Mouse (Mus musculus): ENCODE results near the gene Dct.

Gene Dct

GRCm38 (mm10) chr14:118083851-118084250 lies 31.8 kb upstream of the Dct start:
- H3K4me3 ChIP-seq (replicated peaks; ENCODE audit: low read length), result no peak overlapping the region
- H3K9me3 ChIP-seq (ENCODE audit: low read length), result peaks cover 7% of the 10 kb centered on the region; the same call in 1 of the 2 replicates
- peaks cover 8% of the 10 kb centered on the region; the same call in 1 of the 2 replicates for H3K4me1 ChIP-seq (replicated peaks; ENCODE audit: low read depth, low read length)
- no peaks in the 10 kb centered on the region; the same call in 1 of the 2 replicates for H3K27me3 ChIP-seq (ENCODE audit: insufficient read depth, low read length)
- H3K36me3 ChIP-seq (ENCODE audit: insufficient read depth, low read length), result no peaks in the 10 kb centered on the region
- TF ChIP-seq CTCF (conservative IDR thresholded peaks at IDR 0.05; ENCODE audit: low read length), result no peak

GRCm38 (mm10) chr14:118080606-118081005 lies 28.6 kb upstream of the Dct start:
- peaks cover 7% of the 10 kb centered on the region; the same call in 1 of the 2 replicates for H3K9me3 ChIP-seq (ENCODE audit: low read length)
- no peak overlapping the region for H3K4me3 ChIP-seq (replicated peaks; ENCODE audit: low read length)
- H3K4me1 ChIP-seq (replicated peaks; ENCODE audit: low read depth, low read length), result no peaks in the 10 kb centered on the region
- TF ChIP-seq CTCF (conservative IDR thresholded peaks at IDR 0.05; ENCODE audit: low read length), result no peak
- no peak for TF ChIP-seq NANOG (IDR thresholded peaks at IDR 0.05; ENCODE audit: borderline replicate concordance, low read length)
- TF ChIP-seq POU5F1 (IDR thresholded peaks at IDR 0.05; ENCODE audit: borderline replicate concordance, low read length), result no peak
- no peaks in the 10 kb centered on the region; the same call in 1 of the 2 replicates for H3K27me3 ChIP-seq (ENCODE audit: insufficient read depth, low read length)
- H3K36me3 ChIP-seq (ENCODE audit: insufficient read depth, low read length), result no peaks in the 10 kb centered on the region

GRCm38 (mm10) chr14:118070100-118070499 lies 18.1 kb upstream of the Dct start:
- Histone ChIP-seq H3K4me3 (replicated peaks; ENCODE audit: low read length) (no peak overlapping the region), H3K27me3 (ENCODE audit: insufficient read depth, low read length) (no peaks in the 10 kb centered on the region), H3K9me3 (ENCODE audit: low read length) (no peaks in the 10 kb centered on the region), H3K36me3 (ENCODE audit: insufficient read depth, low read length) (no peaks in the 10 kb centered on the region), H3K4me1 (replicated peaks; ENCODE audit: low read depth, low read length) (no peaks in the 10 kb centered on the region; the same call in 1 of the 2 replicates)
- TF ChIP-seq NANOG (IDR thresholded peaks at IDR 0.05; ENCODE audit: borderline replicate concordance, low read length), result no peak
- no peak for TF ChIP-seq POU5F1 (IDR thresholded peaks at IDR 0.05; ENCODE audit: borderline replicate concordance, low read length)
- no peak for TF ChIP-seq CTCF (conservative IDR thresholded peaks at IDR 0.05; ENCODE audit: low read length)

- H3K4me3 ChIP-seq (replicated peaks; ENCODE audit: low read length), result no peak overlapping the region
- no peaks in the 10 kb centered on the region; the same call in 1 of the 2 replicates for H3K4me1 ChIP-seq (replicated peaks; ENCODE audit: low read depth, low read length)
- H3K36me3 ChIP-seq (ENCODE audit: insufficient read depth, low read length), result no peaks in the 10 kb centered on the region
- TF ChIP-seq NANOG (IDR thresholded peaks at IDR 0.05; ENCODE audit: borderline replicate concordance, low read length), result no peak
- no peak for TF ChIP-seq CTCF (conservative IDR thresholded peaks at IDR 0.05; ENCODE audit: low read length)
- no peak for TF ChIP-seq POU5F1 (IDR thresholded peaks at IDR 0.05; ENCODE audit: borderline replicate concordance, low read length)
- H3K9me3 ChIP-seq (ENCODE audit: low read length), result no peaks in the 10 kb centered on the region
- H3K27me3 ChIP-seq (ENCODE audit: insufficient read depth, low read length), result no peaks in the 10 kb centered on the region
Observed at GRCm38 (mm10) chr14:118069439-118070079, 17.5 kb upstream of the Dct start.

- Histone ChIP-seq H3K27me3 (ENCODE audit: insufficient read depth, low read length) (peaks cover under 1% of the 10 kb centered on the region; the same call in 1 of the 2 replicates), H3K9me3 (ENCODE audit: low read length) (no peaks in the 10 kb centered on the region), H3K36me3 (ENCODE audit: insufficient read depth, low read length) (no peaks in the 10 kb centered on the region), H3K4me1 (replicated peaks; ENCODE audit: low read depth, low read length) (no peaks in the 10 kb centered on the region), H3K4me3 (replicated peaks; ENCODE audit: low read length) (no peak overlapping the region)
- no peak for TF ChIP-seq CTCF (conservative IDR thresholded peaks at IDR 0.05; ENCODE audit: low read length)
- no peak for TF ChIP-seq POU5F1 (IDR thresholded peaks at IDR 0.05; ENCODE audit: borderline replicate concordance, low read length)
- no peak for TF ChIP-seq NANOG (IDR thresholded peaks at IDR 0.05; ENCODE audit: borderline replicate concordance, low read length)
Observed at GRCm38 (mm10) chr14:118061766-118062432, 9.9 kb upstream of the Dct start.

GRCm38 (mm10) chr14:118058581-118058886 lies 6.5 kb upstream of the Dct start:
- H3K4me1 ChIP-seq (replicated peaks; ENCODE audit: low read depth, low read length), result no peaks in the 10 kb centered on the region
- no peak for TF ChIP-seq CTCF (conservative IDR thresholded peaks at IDR 0.05; ENCODE audit: low read length)
- H3K9me3 ChIP-seq (ENCODE audit: low read length), result no peaks in the 10 kb centered on the region
- H3K36me3 ChIP-seq (ENCODE audit: insufficient read depth, low read length), result no peaks in the 10 kb centered on the region
- H3K4me3 ChIP-seq (replicated peaks; ENCODE audit: low read length), result no peak overlapping the region
- H3K27me3 ChIP-seq (ENCODE audit: insufficient read depth, low read length), result peaks cover 18% of the 10 kb centered on the region

- Histone ChIP-seq H3K36me3 (ENCODE audit: insufficient read depth, low read length) (no peaks in the 10 kb centered on the region), H3K4me3 (replicated peaks; ENCODE audit: low read length) (peak overlapping the region; percentile 48), H3K9me3 (ENCODE audit: low read length) (no peaks in the 10 kb centered on the region), H3K27me3 (ENCODE audit: insufficient read depth, low read length) (peaks cover 19% of the 10 kb centered on the region), H3K4me1 (replicated peaks; ENCODE audit: low read depth, low read length) (no peaks in the 10 kb centered on the region)
- no peak for TF ChIP-seq NANOG (IDR thresholded peaks at IDR 0.05; ENCODE audit: borderline replicate concordance, low read length)
- TF ChIP-seq POU5F1 (IDR thresholded peaks at IDR 0.05; ENCODE audit: borderline replicate concordance, low read length), result no peak
- no peak for TF ChIP-seq CTCF (conservative IDR thresholded peaks at IDR 0.05; ENCODE audit: low read length)
Observed at GRCm38 (mm10) chr14:118057696-118058580, 5.9 kb upstream of the Dct start.

- peaks cover 46% of the 10 kb centered on the region for H3K27me3 ChIP-seq (ENCODE audit: insufficient read depth, low read length)
- TF ChIP-seq NANOG (IDR thresholded peaks at IDR 0.05; ENCODE audit: borderline replicate concordance, low read length), result no peak
- no peak for TF ChIP-seq POU5F1 (IDR thresholded peaks at IDR 0.05; ENCODE audit: borderline replicate concordance, low read length)
- no peak for TF ChIP-seq CTCF (conservative IDR thresholded peaks at IDR 0.05; ENCODE audit: low read length)
- H3K4me3 ChIP-seq (replicated peaks; ENCODE audit: low read length), result no peak overlapping the region
- peaks cover 14% of the 10 kb centered on the region; the same call in 1 of the 2 replicates for H3K4me1 ChIP-seq (replicated peaks; ENCODE audit: low read depth, low read length)
- H3K36me3 ChIP-seq (ENCODE audit: insufficient read depth, low read length), result no peaks in the 10 kb centered on the region
- H3K9me3 ChIP-seq (ENCODE audit: low read length), result no peaks in the 10 kb centered on the region
Observed at GRCm38 (mm10) chr14:118052770-118053169, 726 bp upstream of the Dct start.

Measured in E14TG2a.4 (cell line).